24 mouse cellular contexts compared by ENCODE assay signal in genomic region chr16:36319286-36319685, GRCm38 (mm10). TPM values are rescaled to one million over a fixed set of nuclear protein-coding genes. Genes with fewer than 3 reads are reported as not detected.
"Had no signal": no experiment of that assay in that cellular context is flagged by ENCODE, and none has a peak within 500 bp of the region (broad histone marks: within the 10 kb centered on the region; RNA-seq: fewer than 3 reads in every experiment).

No protein-coding gene starts in this region.

- H3K27me3 ChIP-seq: limb, embryonic 13.5 days; midbrain, embryonic 12.5 days; midbrain, embryonic 15.5 days; neural tube, embryonic 12.5 days; neural tube, embryonic 15.5 days had no signal

- H3K9me3 ChIP-seq: limb, embryonic 10.5 days; limb, embryonic 13.5 days; midbrain, embryonic 12.5 days; midbrain, embryonic 15.5 days; neural tube, embryonic 12.5 days; neural tube, embryonic 15.5 days had no signal

- H3K36me3 ChIP-seq: limb, embryonic 10.5 days; limb, embryonic 13.5 days; midbrain, embryonic 12.5 days; midbrain, embryonic 15.5 days; neural tube, embryonic 12.5 days; neural tube, embryonic 15.5 days had no signal

- DNase-seq: layer of hippocampus, adult 9-11 months; liver; liver, postnatal 0 days; lung, embryonic 14.5 days; right cerebral cortex, adult 18-20 months; right cerebral cortex, postnatal 14 days; right cerebral cortex, postnatal 4 days; thymus, adult 2 months; thymus, postnatal 14 days; thymus, postnatal 4 days had no signal

- H3K4me2 ChIP-seq: limb, embryonic 13.5 days; lung, embryonic 14.5 days; midbrain, embryonic 12.5 days; midbrain, embryonic 15.5 days; neural tube, embryonic 12.5 days; neural tube, embryonic 15.5 days had no signal

- H3K27ac ChIP-seq: layer of hippocampus, adult 2 months; limb, embryonic 10.5 days; limb, embryonic 13.5 days; liver, embryonic 14.5 days; macrophage; midbrain, embryonic 12.5 days; midbrain, embryonic 15.5 days; neural tube, embryonic 12.5 days; neural tube, embryonic 15.5 days; stomach, postnatal 0 days had no signal

- ATAC-seq: intestine, embryonic 16.5 days; liver, postnatal 0 days; lung, postnatal 0 days; midbrain, embryonic 15.5 days had no signal

- H3K4me1 ChIP-seq: limb, embryonic 10.5 days; limb, embryonic 13.5 days; midbrain, embryonic 12.5 days; midbrain, embryonic 15.5 days; neural tube, embryonic 12.5 days; neural tube, embryonic 15.5 days had no signal

- H3K4me3 ChIP-seq: layer of hippocampus, adult 2 months; limb, embryonic 10.5 days; limb, embryonic 13.5 days; midbrain, embryonic 12.5 days; midbrain, embryonic 15.5 days; neural tube, embryonic 12.5 days; neural tube, embryonic 15.5 days had no signal

- H3K9ac ChIP-seq: limb, embryonic 13.5 days; liver, embryonic 14.5 days; liver, postnatal 0 days; lung, embryonic 14.5 days; midbrain, embryonic 12.5 days; midbrain, embryonic 15.5 days; neural tube, embryonic 12.5 days; neural tube, embryonic 15.5 days had no signal

RNA-seq across cellular contexts. Expression of gene BC117090, which starts 14.8 kb away (rescaled TPM):
- polyA plus RNA-seq: intestine, embryonic 16.5 days; large intestine, adult 2 months; limb, embryonic 10.5 days; limb, embryonic 13.5 days; lung, embryonic 14.5 days; macrophage; midbrain, embryonic 12.5 days; midbrain, embryonic 15.5 days; neural tube, embryonic 12.5 days; neural tube, embryonic 15.5 days; stomach, embryonic 14.5 days; thymus, adult 2 months had no signal

RNA-seq across cellular contexts. Expression of gene Stfa1, which starts 42.5 kb away (rescaled TPM):
- polyA plus RNA-seq: large intestine, adult 2 months; macrophage; thymus, adult 2 months had no signal

RNA-seq across cellular contexts. Expression of gene BC100530, which starts 48.3 kb away (rescaled TPM):
- polyA plus RNA-seq: large intestine, adult 2 months; lung, embryonic 14.5 days; macrophage; thymus, adult 2 months had no signal
